Mouse (Mus musculus): Measurements from ENCODE around the gene Olfr1393. TPM values are rescaled to one million over a fixed set of nuclear protein-coding genes. Genes with fewer than 3 reads are reported as not detected.
A peak's percentile ranks its signal among the peaks of the same experiment; 100 is the strongest.

Gene Olfr1393
- polyA plus RNA-seq, 1 experiment from 2014 or later: not detected

GRCm38 (mm10) chr11:49261313-49261855 lies 16.7 kb upstream of the Olfr1393 start:
- no peak for ATAC-seq (ENCODE audit: insufficient read depth, low FRiP score)
- H3K4me2 ChIP-seq (ENCODE audit: low read depth, low read length): no peak overlapping the region
- no peaks in the 10 kb centered on the region for H3K9me3 ChIP-seq (replicated peaks; ENCODE audit: control insufficient read depth, low read length)
- no peak overlapping the region for H3K4me3 ChIP-seq (replicated peaks; ENCODE audit: low read length)
- H3K4me1 ChIP-seq (ENCODE audit: control insufficient read depth, insufficient read depth, low read length): 0 out of 2 replicates have a peak, but pooled peaks cover 3% of the 10 kb centered on the region
- no peaks in the 10 kb centered on the region for H3K27me3 ChIP-seq (ENCODE audit: control insufficient read depth, insufficient read depth, low read length)
- WGBS: 88% methylated on average over 14 of the region's 14 CpGs
- no peak overlapping the region for H3K9ac ChIP-seq (ENCODE audit: low read length)
- H3K27ac ChIP-seq (ENCODE audit: low read length): no peak overlapping the region
- 0 out of 2 replicates have a peak, but pooled peaks cover 6% of the 10 kb centered on the region for H3K36me3 ChIP-seq (ENCODE audit: control insufficient read depth, insufficient read depth, low read length)

- H3K4me1 ChIP-seq (ENCODE audit: control insufficient read depth, insufficient read depth, low read length): 0 out of 2 replicates have a peak, but pooled peaks cover 4% of the 10 kb centered on the region
- no peak overlapping the region for H3K9ac ChIP-seq (ENCODE audit: low read length)
- ATAC-seq (ENCODE audit: insufficient read depth, low FRiP score): no peak
- H3K9me3 ChIP-seq (replicated peaks; ENCODE audit: control insufficient read depth, low read length): no peaks in the 10 kb centered on the region
- WGBS: 84% methylated on average over 5 of the region's 5 CpGs
- 0 out of 2 replicates have a peak, but pooled peaks cover 6% of the 10 kb centered on the region for H3K36me3 ChIP-seq (ENCODE audit: control insufficient read depth, insufficient read depth, low read length)
- H3K27me3 ChIP-seq (ENCODE audit: control insufficient read depth, insufficient read depth, low read length): no peaks in the 10 kb centered on the region
- H3K4me3 ChIP-seq (replicated peaks; ENCODE audit: low read length): no peak overlapping the region
- no peak overlapping the region for H3K27ac ChIP-seq (ENCODE audit: low read length)
- H3K4me2 ChIP-seq (ENCODE audit: low read depth, low read length): no peak overlapping the region
Observed at GRCm38 (mm10) chr11:49262286-49262685, 15.8 kb upstream of the Olfr1393 start.

- Histone ChIP-seq H3K4me3 (replicated peaks; ENCODE audit: low read length) (no peak overlapping the region), H3K36me3 (ENCODE audit: control insufficient read depth, insufficient read depth, low read length) (0 out of 2 replicates have a peak, but pooled peaks cover 6% of the 10 kb centered on the region), H3K4me2 (ENCODE audit: low read depth, low read length) (no peak overlapping the region), H3K9ac (ENCODE audit: low read length) (no peak overlapping the region), H3K4me1 (ENCODE audit: control insufficient read depth, insufficient read depth, low read length) (0 out of 2 replicates have a peak, but pooled peaks cover 4% of the 10 kb centered on the region), H3K27ac (ENCODE audit: low read length) (no peak overlapping the region), H3K9me3 (replicated peaks; ENCODE audit: control insufficient read depth, low read length) (no peaks in the 10 kb centered on the region), H3K27me3 (ENCODE audit: control insufficient read depth, insufficient read depth, low read length) (no peaks in the 10 kb centered on the region)
- no peak for ATAC-seq (ENCODE audit: insufficient read depth, low FRiP score)
- WGBS: 94% methylated on average over 6 of the region's 6 CpGs
Observed at GRCm38 (mm10) chr11:49263149-49263548, 15.0 kb upstream of the Olfr1393 start.

- Histone ChIP-seq H3K4me3 (replicated peaks; ENCODE audit: low read length) (no peak overlapping the region), H3K9ac (ENCODE audit: low read length) (no peak overlapping the region), H3K4me1 (ENCODE audit: control insufficient read depth, insufficient read depth, low read length) (0 out of 2 replicates have a peak, but pooled peaks cover 4% of the 10 kb centered on the region), H3K27ac (ENCODE audit: low read length) (no peak overlapping the region), H3K27me3 (ENCODE audit: control insufficient read depth, insufficient read depth, low read length) (no peaks in the 10 kb centered on the region), H3K36me3 (ENCODE audit: control insufficient read depth, insufficient read depth, low read length) (0 out of 2 replicates have a peak, but pooled peaks cover 6% of the 10 kb centered on the region), H3K4me2 (ENCODE audit: low read depth, low read length) (no peak overlapping the region), H3K9me3 (replicated peaks; ENCODE audit: control insufficient read depth, low read length) (no peaks in the 10 kb centered on the region)
- WGBS: 83% methylated on average over 7 of the region's 7 CpGs
- ATAC-seq (ENCODE audit: insufficient read depth, low FRiP score): no peak
Observed at GRCm38 (mm10) chr11:49264081-49264480, 14.0 kb upstream of the Olfr1393 start.

- H3K27ac ChIP-seq (ENCODE audit: low read length): no peak overlapping the region
- ATAC-seq (ENCODE audit: insufficient read depth, low FRiP score): no peak
- 63% methylated on average over 11 of the region's 11 CpGs for WGBS
- H3K4me1 ChIP-seq (ENCODE audit: control insufficient read depth, insufficient read depth, low read length): 0 out of 2 replicates have a peak, but pooled peaks cover 4% of the 10 kb centered on the region
- no peaks in the 10 kb centered on the region for H3K27me3 ChIP-seq (ENCODE audit: control insufficient read depth, insufficient read depth, low read length)
- no peak overlapping the region for H3K4me3 ChIP-seq (replicated peaks; ENCODE audit: low read length)
- H3K9ac ChIP-seq (ENCODE audit: low read length): no peak overlapping the region
- H3K9me3 ChIP-seq (replicated peaks; ENCODE audit: control insufficient read depth, low read length): no peaks in the 10 kb centered on the region
- H3K36me3 ChIP-seq (ENCODE audit: control insufficient read depth, insufficient read depth, low read length): 0 out of 2 replicates have a peak, but pooled peaks cover 6% of the 10 kb centered on the region
- H3K4me2 ChIP-seq (ENCODE audit: low read depth, low read length): no peak overlapping the region
Observed at GRCm38 (mm10) chr11:49264622-49265021, 13.5 kb upstream of the Olfr1393 start.

- WGBS: 84% methylated on average over 8 of the region's 8 CpGs
- Histone ChIP-seq H3K27me3 (ENCODE audit: control insufficient read depth, insufficient read depth, low read length) (no peaks in the 10 kb centered on the region), H3K36me3 (ENCODE audit: control insufficient read depth, insufficient read depth, low read length) (0 out of 2 replicates have a peak, but pooled peaks cover 6% of the 10 kb centered on the region), H3K27ac (ENCODE audit: low read length) (no peak overlapping the region), H3K4me1 (ENCODE audit: control insufficient read depth, insufficient read depth, low read length) (0 out of 2 replicates have a peak, but pooled peaks cover 4% of the 10 kb centered on the region), H3K4me3 (replicated peaks; ENCODE audit: low read length) (no peak overlapping the region), H3K4me2 (ENCODE audit: low read depth, low read length) (no peak overlapping the region), H3K9me3 (replicated peaks; ENCODE audit: control insufficient read depth, low read length) (no peaks in the 10 kb centered on the region), H3K9ac (ENCODE audit: low read length) (no peak overlapping the region)
- no peak for ATAC-seq (ENCODE audit: insufficient read depth, low FRiP score)
Observed at GRCm38 (mm10) chr11:49265101-49265500, 13.0 kb upstream of the Olfr1393 start.

- no peak for ATAC-seq (ENCODE audit: insufficient read depth, low FRiP score)
- 52% methylated on average over 6 of the region's 6 CpGs for WGBS
- no peak overlapping the region for H3K4me2 ChIP-seq (ENCODE audit: low read depth, low read length)
Observed at GRCm38 (mm10) chr11:49266671-49267070, 11.4 kb upstream of the Olfr1393 start.

GRCm38 (mm10) chr11:49267316-49267715 lies 10.8 kb upstream of the Olfr1393 start:
- Histone ChIP-seq H3K4me2 (ENCODE audit: low read depth, low read length) (no peak overlapping the region), H3K9me3 (replicated peaks; ENCODE audit: control insufficient read depth, low read length) (no peaks in the 10 kb centered on the region), H3K4me3 (replicated peaks; ENCODE audit: low read length) (no peak overlapping the region), H3K9ac (ENCODE audit: low read length) (no peak overlapping the region), H3K27ac (ENCODE audit: low read length) (0 out of 2 replicates have a peak overlapping the region, but pooled peaks have one; percentile 56), H3K4me1 (ENCODE audit: control insufficient read depth, insufficient read depth, low read length) (0 out of 2 replicates have a peak, but pooled peaks cover 4% of the 10 kb centered on the region), H3K27me3 (ENCODE audit: control insufficient read depth, insufficient read depth, low read length) (no peaks in the 10 kb centered on the region), H3K36me3 (ENCODE audit: control insufficient read depth, insufficient read depth, low read length) (no peaks in the 10 kb centered on the region)
- WGBS: 82% methylated on average over 10 of the region's 10 CpGs
- ATAC-seq (ENCODE audit: insufficient read depth, low FRiP score): no peak

More at GRCm38 (mm10) chr11:49266671-49267070, 11.4 kb upstream of the Olfr1393 start:
- Histone ChIP-seq H3K9me3 (replicated peaks; ENCODE audit: control insufficient read depth, low read length) (no peaks in the 10 kb centered on the region), H3K4me3 (replicated peaks; ENCODE audit: low read length) (no peak overlapping the region), H3K9ac (ENCODE audit: low read length) (no peak overlapping the region), H3K27ac (ENCODE audit: low read length) (no peak overlapping the region), H3K27me3 (ENCODE audit: control insufficient read depth, insufficient read depth, low read length) (no peaks in the 10 kb centered on the region), H3K4me1 (ENCODE audit: control insufficient read depth, insufficient read depth, low read length) (0 out of 2 replicates have a peak, but pooled peaks cover 4% of the 10 kb centered on the region), H3K36me3 (ENCODE audit: control insufficient read depth, insufficient read depth, low read length) (0 out of 2 replicates have a peak, but pooled peaks cover 1% of the 10 kb centered on the region)

- H3K36me3 ChIP-seq (ENCODE audit: control insufficient read depth, insufficient read depth, low read length): no peaks in the 10 kb centered on the region
- H3K9ac ChIP-seq (ENCODE audit: low read length): no peak overlapping the region
- H3K9me3 ChIP-seq (replicated peaks; ENCODE audit: control insufficient read depth, low read length): no peaks in the 10 kb centered on the region
- ATAC-seq (ENCODE audit: insufficient read depth, low FRiP score): no peak
- H3K27me3 ChIP-seq (ENCODE audit: control insufficient read depth, insufficient read depth, low read length): no peaks in the 10 kb centered on the region
- H3K4me3 ChIP-seq (replicated peaks; ENCODE audit: low read length): no peak overlapping the region
- 0 out of 2 replicates have a peak, but pooled peaks cover 4% of the 10 kb centered on the region for H3K4me1 ChIP-seq (ENCODE audit: control insufficient read depth, insufficient read depth, low read length)
- WGBS: 55% methylated on average over 15 of the region's 15 CpGs
- H3K27ac ChIP-seq (ENCODE audit: low read length): peak overlapping the region; percentile 56
- no peak overlapping the region for H3K4me2 ChIP-seq (ENCODE audit: low read depth, low read length)
Observed at GRCm38 (mm10) chr11:49267970-49268579, 10.0 kb upstream of the Olfr1393 start.

Measured in stomach, embryonic 16.5 days (tissue).